Mouse (Mus musculus) midbrain, embryonic 14.5 days (tissue): ENCODE results near the gene Eif3k. TPM values are rescaled to one million over a fixed set of nuclear protein-coding genes. Genes with fewer than 3 reads are reported as not detected.

Experiments
- ATAC-seq: fragments of 200-750 bp; cut with Nextera tagmentation; 2 replicates; pipeline ENCODE4 v1.8.0; 2017; ENCODE audit warnings: moderate number of reproducible peaks, moderate library complexity; ENCODE audit not compliant: low FRiP score, low TSS enrichment
- DNase-seq: peaks from one replicate; pipeline ENCODE4 v3.0.0-alpha.2; 2015
- H3K27ac ChIP-seq: fragments of 300-500 bp; sonication (generic); replicated peaks from 2 replicates; pipeline ENCODE4 v1.5.1; 2014; ENCODE audit warnings: mild to moderate bottlenecking, low read depth, low read length, moderate library complexity
- H3K27me3 ChIP-seq: fragments of 300-500 bp; sonication (generic); 2 replicates; pipeline ENCODE4 v1.6.1; 2014; ENCODE audit warnings: low read length, control low read depth, mixed read lengths; ENCODE audit not compliant: control insufficient read depth, insufficient read depth
- H3K36me3 ChIP-seq: fragments of 300-500 bp; sonication (generic); 2 replicates; pipeline ENCODE4 v1.6.1; 2014; ENCODE audit warnings: low read length, control low read depth; ENCODE audit not compliant: control insufficient read depth, insufficient read depth
- H3K4me1 ChIP-seq: fragments of 300-500 bp; sonication (generic); 2 replicates; pipeline ENCODE4 v1.6.1; 2014; ENCODE audit warnings: mild to moderate bottlenecking, antibody characterized with exemption, low read length, control low read depth; ENCODE audit not compliant: control insufficient read depth, insufficient read depth
- H3K4me2 ChIP-seq: fragments of 300-500 bp; sonication (generic); 2 replicates; pipeline ENCODE4 v1.6.1; 2014; ENCODE audit warnings: mild to moderate bottlenecking, low read length, moderate library complexity
- H3K4me3 ChIP-seq: fragments of 300-500 bp; sonication (generic); replicated peaks from 2 replicates; pipeline ENCODE4 v1.5.1; 2014; ENCODE audit warnings: low read depth, low read length
- H3K9ac ChIP-seq: fragments of 300-500 bp; sonication (generic); replicated peaks from 2 replicates; pipeline ENCODE4 v1.6.1; 2014; ENCODE audit warnings: mild to moderate bottlenecking, low read length, moderate library complexity
- H3K9me3 ChIP-seq: fragments of 300-500 bp; sonication (generic); 2 replicates; pipeline ENCODE4 v1.6.1; 2016; ENCODE audit warnings: low read length, control low read depth, mixed read lengths; ENCODE audit not compliant: control insufficient read depth
- WGBS: fragments of 180-500 bp; shearing (Covaris S2); extraction: QIAGEN DNeasy Blood & Tissue Kit; methylation state at CpG from one replicate; pipeline ENCODE4 v1.1.7; 2014; 5-methylcytosine and 5-hydroxymethylcytosine counted together
- polyA plus RNA-seq: library from polyadenylated mRNA; unstranded; fragments of >200 nt; fragmentation: Nextera tagmentation; extraction: Ambion mirVana; gene quantifications from 2 replicates; pipeline ENCODE4 v1.2.1, GENCODE M21; 2014

Gene Eif3k
- polyA plus RNA-seq, 1 experiment from 2014 or later = 320 TPM

- no peak overlapping the region for H3K27ac ChIP-seq
- H3K36me3 ChIP-seq = no peaks in the 10 kb centered on the region
- H3K9me3 ChIP-seq = no peaks in the 10 kb centered on the region
- H3K4me1 ChIP-seq = no peaks in the 10 kb centered on the region
- no peaks in the 10 kb centered on the region for H3K27me3 ChIP-seq
- DNase-seq = no peak
- H3K9ac ChIP-seq = no peak overlapping the region
- no peak overlapping the region for H3K4me3 ChIP-seq
- 83% methylated on average over 4 of the region's 4 CpGs for WGBS
- no peak overlapping the region for H3K4me2 ChIP-seq
- no peak for ATAC-seq
Observed at GRCm38 (mm10) chr7:28941542-28941941, 40.1 kb downstream of the Eif3k start.

- H3K27me3 ChIP-seq = no peaks in the 10 kb centered on the region
- no peaks in the 10 kb centered on the region for H3K9me3 ChIP-seq
- ATAC-seq (no peak), DNase-seq (no peak)
- no peak overlapping the region for H3K27ac ChIP-seq
- H3K9ac ChIP-seq = no peak overlapping the region
- H3K36me3 ChIP-seq = no peaks in the 10 kb centered on the region
- no peak overlapping the region for H3K4me2 ChIP-seq
- H3K4me3 ChIP-seq = no peak overlapping the region
- 91% methylated on average over 4 of the region's 4 CpGs for WGBS
- H3K4me1 ChIP-seq = no peaks in the 10 kb centered on the region
Observed at GRCm38 (mm10) chr7:28941129-28941528, 40.5 kb downstream of the Eif3k start.

GRCm38 (mm10) chr7:28939418-28940183 is 42.1 kb downstream of the Eif3k start:
- H3K9me3 ChIP-seq = no peaks in the 10 kb centered on the region
- H3K4me1 ChIP-seq = no peaks in the 10 kb centered on the region
- no peak for DNase-seq
- no peak overlapping the region for H3K9ac ChIP-seq
- no peak overlapping the region for H3K4me3 ChIP-seq
- H3K27me3 ChIP-seq = no peaks in the 10 kb centered on the region
- no peak overlapping the region for H3K27ac ChIP-seq
- ATAC-seq = no peak
- H3K36me3 ChIP-seq = no peaks in the 10 kb centered on the region
- WGBS = 95% methylated on average over 7 of the region's 7 CpGs
- H3K4me2 ChIP-seq = no peak overlapping the region

DNA sequence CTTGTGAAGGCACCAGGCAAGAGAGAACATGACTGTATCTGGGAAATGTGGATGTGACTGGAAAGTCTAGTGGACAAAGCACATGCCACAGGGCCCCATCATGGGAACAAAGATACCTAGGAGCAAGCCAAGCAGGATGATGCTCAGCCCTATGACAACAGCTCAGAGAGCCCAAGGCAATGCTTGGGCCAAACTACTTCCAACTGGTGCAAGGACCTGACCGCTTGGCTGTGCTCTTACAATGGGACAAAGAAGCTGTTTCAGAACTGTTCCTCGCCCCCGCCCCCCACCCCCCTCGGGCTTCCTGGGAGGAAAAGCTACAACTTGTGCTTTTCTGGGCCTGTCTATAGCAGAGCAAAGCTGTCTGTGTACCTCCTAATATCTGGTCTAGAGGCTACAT is 43.0 kb downstream of the Eif3k start:
- no peak overlapping the region for H3K27ac ChIP-seq
- no peak for ATAC-seq
- DNase-seq = no peak
- H3K9ac ChIP-seq = no peak overlapping the region
- no peaks in the 10 kb centered on the region for H3K27me3 ChIP-seq
- no peaks in the 10 kb centered on the region for H3K36me3 ChIP-seq
- no peaks in the 10 kb centered on the region for H3K4me1 ChIP-seq
- no peak overlapping the region for H3K4me3 ChIP-seq
- H3K9me3 ChIP-seq = no peaks in the 10 kb centered on the region
- H3K4me2 ChIP-seq = no peak overlapping the region
- 62% methylated on average over 4 of the region's 4 CpGs for WGBS

DNA sequence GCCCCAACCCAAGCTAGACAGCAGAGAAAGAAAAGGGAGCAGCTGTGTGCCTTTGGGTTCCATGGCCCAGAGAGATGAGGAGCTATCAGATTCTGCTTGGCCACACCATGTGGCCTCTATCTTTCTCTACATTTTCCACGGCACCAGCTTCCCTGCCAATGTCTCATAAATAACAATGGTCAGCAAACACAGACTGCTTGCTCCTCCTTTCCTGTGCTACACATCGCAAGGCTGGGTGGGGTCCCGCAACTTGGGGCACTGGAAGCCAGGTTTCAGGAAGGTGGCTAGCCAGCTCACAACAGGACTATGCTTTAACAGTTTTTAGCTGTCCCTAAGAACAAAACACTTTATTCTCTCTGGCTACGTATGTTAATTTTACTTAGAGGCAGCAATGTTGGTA is 44.9 kb downstream of the Eif3k start:
- Histone ChIP-seq H3K4me1 (no peaks in the 10 kb centered on the region), H3K27ac (peak overlapping the region; percentile 52; the same call in 1 of the 2 replicates), H3K9ac (no peak overlapping the region), H3K4me2 (no peak overlapping the region), H3K27me3 (no peaks in the 10 kb centered on the region), H3K4me3 (no peak overlapping the region), H3K36me3 (no peaks in the 10 kb centered on the region), H3K9me3 (no peaks in the 10 kb centered on the region)
- DNase-seq = no peak
- WGBS = 58% methylated on average over 4 of the region's 4 CpGs
- ATAC-seq = no peak

GRCm38 (mm10) chr7:28933825-28934224 is 47.8 kb downstream of the Eif3k start:
- no peak for DNase-seq
- WGBS = 97% methylated on average over 2 of the region's 2 CpGs
- H3K4me2 ChIP-seq = no peak overlapping the region

GRCm38 (mm10) chr7:28932421-28933041 is 49.1 kb downstream of the Eif3k start:
- DNase-seq = no peak
- H3K9me3 ChIP-seq = no peaks in the 10 kb centered on the region

More at GRCm38 (mm10) chr7:28933825-28934224, 47.8 kb downstream of the Eif3k start:
- Histone ChIP-seq H3K9ac (no peak overlapping the region), H3K36me3 (no peaks in the 10 kb centered on the region), H3K27ac (no peak overlapping the region), H3K4me3 (no peak overlapping the region), H3K9me3 (no peaks in the 10 kb centered on the region), H3K27me3 (no peaks in the 10 kb centered on the region), H3K4me1 (no peaks in the 10 kb centered on the region)
- no peak for ATAC-seq

DNA sequence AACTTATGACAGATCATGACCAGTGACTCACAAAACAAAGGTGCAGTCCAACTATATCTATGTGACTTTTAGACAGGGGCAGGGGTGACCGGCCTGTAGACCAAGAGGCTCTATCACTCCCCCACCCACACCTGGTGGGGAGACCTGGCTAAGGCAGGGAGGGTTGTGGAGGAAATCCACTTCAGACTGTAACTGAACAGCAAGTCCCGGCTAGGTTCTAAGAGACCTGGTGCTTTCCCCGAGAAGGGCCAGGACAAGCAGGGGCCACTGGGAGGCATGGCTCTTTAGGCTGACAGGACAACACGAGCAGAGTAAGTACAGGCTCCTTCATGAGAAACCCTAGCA is 50.0 kb downstream of the Eif3k start:
- no peaks in the 10 kb centered on the region for H3K36me3 ChIP-seq

More at GRCm38 (mm10) chr7:28932421-28933041, 49.1 kb downstream of the Eif3k start:
- Histone ChIP-seq H3K4me1 (no peaks in the 10 kb centered on the region), H3K27me3 (no peaks in the 10 kb centered on the region), H3K36me3 (no peaks in the 10 kb centered on the region), H3K4me2 (no peak overlapping the region), H3K9ac (no peak overlapping the region), H3K27ac (no peak overlapping the region), H3K4me3 (no peak overlapping the region)
- ATAC-seq = no peak
- 82% methylated on average over 6 of the region's 6 CpGs for WGBS

More for the DNA sequence above, 50.0 kb downstream of the Eif3k start:
- DNase-seq = no peak
- no peak overlapping the region for H3K4me2 ChIP-seq
- H3K9ac ChIP-seq = no peak overlapping the region
- no peaks in the 10 kb centered on the region for H3K27me3 ChIP-seq
- no peak overlapping the region for H3K27ac ChIP-seq
- H3K4me1 ChIP-seq = no peaks in the 10 kb centered on the region
- H3K4me3 ChIP-seq = no peak overlapping the region
- ATAC-seq = no peak
- WGBS = 94% methylated on average over 4 of the region's 4 CpGs
- H3K9me3 ChIP-seq = no peaks in the 10 kb centered on the region
